Mouse (Mus musculus) right cerebral cortex, postnatal 36 days (tissue): ENCODE results near the gene Ptprj.
"Not testable (repeated sequence)": the region's sequence is repeated elsewhere in the genome, so short reads cannot be mapped to it uniquely, and the experiment has no call there.

Experiments used
- DNase-seq, 2 experiments: peaks; one replicate each; pipeline ENCODE4 v3.0.0; 2022; ENCODE audit warnings: low spot score in 2 of 2, mixed read lengths in 1 of 2

The Ptprj gene

GRCm38 (mm10) chr2:90414110-90414821, 166.2 kb downstream of the Ptprj start:
- not testable (repeated sequence) for DNase-seq

GRCm38 (mm10) chr2:90398633-90399107, 181.8 kb downstream of the Ptprj start, which contains the start of gene Olfr1274-ps:
Gene Olfr1274-ps, plus strand, starts transcription at chr2:90398683.
- DNase-seq = not testable (repeated sequence)
